Mouse (Mus musculus): ENCODE measurements around the gene Gm49368.

The Gm49368 gene

DNA sequence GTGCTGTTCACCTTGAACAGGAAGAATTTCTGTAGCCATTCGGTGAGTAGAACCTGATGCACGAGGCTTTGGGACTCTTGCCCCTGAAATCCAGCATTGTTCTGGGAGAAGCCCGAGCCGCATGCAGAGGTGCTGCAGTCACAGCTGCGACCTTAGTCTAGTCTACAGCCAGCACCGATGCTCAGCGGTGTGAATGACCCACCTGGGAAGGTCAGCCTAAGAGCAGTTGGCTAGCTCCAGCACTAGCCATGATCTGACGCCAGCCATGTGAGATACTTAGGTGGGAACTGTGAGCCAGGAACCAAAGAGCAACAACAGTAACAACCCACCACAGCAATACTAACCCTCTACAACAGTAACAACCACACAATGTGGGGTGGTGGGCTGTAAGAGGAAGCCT is 4.6 kb upstream of the Gm49368 start:
- in situ Hi-C loops (cut with MboI) = no loop called here

DNA sequence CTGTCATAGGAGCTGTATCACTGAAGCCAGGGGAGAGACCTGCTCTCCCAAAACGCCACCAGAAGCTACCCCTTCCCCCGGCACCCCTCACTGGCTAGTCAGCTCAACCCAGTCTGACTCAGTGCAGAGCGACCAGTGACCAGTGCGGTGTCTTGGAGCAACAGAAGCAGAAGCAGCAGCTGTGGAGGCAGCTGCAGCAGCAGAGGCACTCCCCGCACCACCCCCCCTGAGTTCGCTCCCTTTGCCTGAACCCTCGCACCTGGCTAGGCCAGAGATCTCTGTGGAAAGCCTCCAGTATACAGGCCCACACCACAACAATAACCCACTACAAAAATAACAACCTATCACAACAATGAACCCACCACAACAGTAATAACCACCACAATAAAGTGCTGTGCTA is 3.9 kb upstream of the Gm49368 start:
- in situ Hi-C loops (cut with MboI) = no loop called here

DNA sequence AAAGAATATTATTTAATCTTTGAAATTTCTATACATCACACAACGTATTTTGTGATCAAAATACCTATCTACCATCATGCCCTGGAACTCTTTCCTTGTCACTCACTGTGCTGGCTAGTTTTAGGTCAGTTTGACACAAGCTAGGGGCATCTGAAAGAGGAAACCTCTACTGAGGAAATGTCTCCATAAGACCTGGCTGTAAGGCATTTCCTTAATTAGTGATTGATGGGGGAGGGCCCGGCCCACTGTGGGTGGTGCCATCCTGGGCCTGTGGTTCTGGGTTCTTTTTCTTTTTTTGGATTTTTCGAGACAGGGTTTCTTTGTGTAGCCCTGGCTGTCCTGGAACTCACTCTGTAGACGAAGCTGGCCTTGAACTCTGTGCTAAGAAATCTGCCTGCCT is 3.4 kb upstream of the Gm49368 start:
- in situ Hi-C loops (cut with MboI) = no loop called here

DNA sequence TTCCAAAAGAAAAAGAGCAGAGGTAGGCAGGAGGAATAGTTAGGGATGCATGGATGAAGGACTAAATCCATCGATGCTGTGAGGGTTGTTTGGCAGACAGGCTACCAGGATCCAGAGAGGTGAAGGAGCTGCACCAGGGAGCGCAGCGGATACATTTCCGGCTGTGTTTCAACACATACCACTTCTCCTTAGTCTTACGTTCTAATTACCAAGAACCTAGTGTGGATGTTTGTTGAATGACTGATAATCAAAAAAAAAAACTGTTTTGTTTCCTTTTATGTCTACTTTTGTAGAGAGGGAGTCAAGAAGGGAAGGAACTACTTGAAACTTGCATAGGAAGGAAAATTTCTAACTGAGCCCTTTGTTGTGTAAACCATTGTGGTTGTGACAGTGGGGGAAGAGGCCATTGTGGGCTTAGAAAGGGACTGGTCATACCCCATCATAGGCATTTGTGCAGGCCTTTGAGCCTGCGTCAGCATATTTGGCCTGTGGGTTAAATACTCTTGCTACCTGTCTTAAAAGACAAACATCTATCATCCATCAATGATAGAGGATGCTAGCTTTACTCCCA is 813 bp downstream of the Gm49368 start:
- in situ Hi-C loops (cut with MboI) = no loop called here

DNA sequence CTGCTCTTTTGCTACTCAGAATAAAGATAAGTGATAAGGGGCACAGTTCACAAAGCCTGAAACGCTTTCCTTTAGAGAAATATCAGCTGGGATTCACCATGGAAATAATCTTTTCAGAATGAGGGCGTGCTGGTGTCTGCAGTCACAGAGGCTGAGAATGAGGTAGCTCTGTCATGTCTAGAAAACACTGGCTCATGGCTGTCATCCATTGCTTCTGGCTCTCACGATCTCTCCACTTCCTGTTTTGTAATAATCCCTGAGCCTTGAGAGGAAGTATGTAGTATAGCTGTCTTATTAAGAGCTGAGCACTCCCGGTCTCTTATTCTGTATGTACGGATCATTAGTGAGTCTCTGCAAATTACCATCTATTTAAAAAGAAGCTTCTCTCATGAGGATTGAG is 3.1 kb downstream of the Gm49368 start:
- in situ Hi-C loops (cut with MboI) = no loop called here

DNA sequence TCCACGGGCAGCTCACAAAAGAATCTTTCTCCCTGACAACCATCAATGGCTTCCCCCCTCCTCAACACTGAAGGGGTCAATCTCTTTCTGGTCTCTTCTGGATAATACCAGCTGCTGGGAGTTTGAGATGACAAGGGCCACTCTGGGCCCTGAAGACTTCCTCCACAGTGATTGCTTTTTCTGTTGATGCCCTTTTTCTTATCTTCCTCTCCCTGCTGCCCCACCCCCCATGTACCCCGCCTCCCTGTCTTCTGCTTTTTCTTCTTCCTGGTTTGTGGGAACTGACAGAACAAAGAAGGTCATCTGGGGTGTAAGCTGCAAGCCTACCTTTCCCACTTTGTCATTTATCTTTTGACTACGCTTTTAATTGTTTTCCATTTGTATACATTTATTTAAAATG is 5.4 kb downstream of the Gm49368 start:
- in situ Hi-C loops (cut with MboI) = no loop called here

DNA sequence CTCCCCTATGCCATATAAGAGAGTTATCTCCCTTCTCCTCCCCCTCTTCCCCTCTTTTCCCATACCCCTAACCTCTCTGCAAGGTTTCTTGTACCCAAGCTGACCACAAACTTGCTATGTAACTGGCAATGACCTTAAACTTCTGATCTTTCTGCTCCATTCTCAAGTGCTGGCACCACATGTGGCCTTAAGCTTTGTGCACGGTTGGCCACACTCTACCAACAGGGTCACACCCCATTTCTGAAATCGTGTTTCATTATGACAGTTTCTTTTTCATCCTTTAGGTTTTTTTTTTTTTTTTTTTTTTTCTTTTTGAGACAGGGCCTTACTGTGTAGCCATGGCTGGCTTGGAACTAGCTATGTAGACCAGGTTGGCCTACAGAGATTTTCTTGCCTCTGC is 7.4 kb downstream of the Gm49368 start:
- in situ Hi-C loops (cut with MboI) = no loop called here

DNA sequence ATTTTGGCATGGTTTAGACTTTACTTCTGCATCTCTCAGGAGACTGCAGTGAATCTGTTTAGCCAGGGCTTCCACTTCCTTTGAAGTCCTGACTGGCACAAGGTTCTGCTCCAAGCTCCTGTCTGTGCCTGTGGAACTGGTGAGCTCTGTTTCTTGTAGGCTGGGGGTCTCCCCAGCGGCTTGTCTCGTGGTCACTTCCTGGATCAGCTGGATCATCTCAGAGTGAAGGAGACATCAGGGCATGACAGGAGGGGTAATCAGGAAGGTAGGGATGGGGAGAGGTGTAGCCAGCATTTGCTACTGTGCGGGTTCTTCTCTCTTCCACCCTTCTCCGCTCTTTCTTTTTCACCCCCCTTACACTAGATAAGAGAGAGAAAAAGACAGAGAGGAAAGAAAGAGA is 9.3 kb downstream of the Gm49368 start:
- in situ Hi-C loops (cut with MboI) = no loop called here

DNA sequence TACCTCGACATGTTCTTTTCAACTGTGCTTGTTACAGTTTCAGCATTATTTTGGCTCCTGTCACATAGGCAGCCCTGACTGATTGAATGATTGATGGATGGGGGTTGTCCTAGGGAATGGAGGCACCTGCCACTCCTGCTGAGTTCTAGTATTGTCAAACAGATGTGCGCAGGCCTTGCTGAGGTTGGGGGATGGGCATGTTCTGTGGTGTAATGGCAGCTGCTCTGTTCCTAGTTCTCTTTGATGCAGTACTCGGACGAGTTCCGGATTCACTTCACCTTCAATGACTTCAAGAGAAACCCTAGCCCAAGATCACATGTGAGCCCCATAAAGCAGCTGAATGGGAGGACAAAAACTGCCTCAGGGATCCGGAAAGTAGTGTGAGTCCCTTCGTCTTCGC is 17.5 kb downstream of the Gm49368 start:
- in situ Hi-C loops (cut with MboI) = no loop called here

DNA sequence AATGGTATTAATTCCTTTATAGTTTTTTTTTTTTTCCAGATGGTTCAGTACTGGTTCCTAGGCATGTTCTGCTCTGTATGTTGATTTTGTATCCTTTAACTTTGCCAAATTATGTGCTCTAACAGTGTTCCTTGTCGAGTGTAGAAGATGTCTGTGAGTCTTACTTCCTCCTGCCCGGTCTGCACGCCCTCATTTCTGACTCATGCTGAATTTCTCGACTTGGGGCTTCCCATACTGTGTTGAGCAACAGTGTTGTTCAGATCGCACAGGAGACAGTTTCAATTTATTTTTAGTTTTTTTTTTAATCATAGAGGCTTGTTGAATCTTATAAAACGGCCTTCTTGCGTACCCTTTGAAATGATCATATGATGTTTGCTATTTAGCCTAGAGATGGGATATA is 26.7 kb downstream of the Gm49368 start:
- in situ Hi-C loops (cut with MboI) = no loop called here

DNA sequence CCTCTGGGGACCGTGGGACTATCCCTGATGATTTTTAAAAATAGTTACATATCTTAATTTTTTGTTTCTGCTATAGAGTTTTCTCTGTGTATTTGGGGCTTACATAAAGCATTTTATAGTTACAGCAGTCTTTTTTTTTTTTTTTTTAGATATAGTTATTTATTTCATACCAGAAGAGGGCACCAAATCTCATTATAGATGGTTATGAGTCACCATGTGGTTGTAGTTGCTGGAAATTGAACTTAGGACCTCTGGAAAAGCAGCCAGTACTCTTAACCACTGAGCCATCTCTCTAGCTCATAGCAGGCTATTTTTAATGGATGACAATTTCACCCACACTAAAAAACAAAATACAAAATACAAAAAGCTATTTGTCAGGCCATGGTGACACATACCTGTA is 35.7 kb downstream of the Gm49368 start:
- in situ Hi-C loops (cut with MboI) = no loop called here

DNA sequence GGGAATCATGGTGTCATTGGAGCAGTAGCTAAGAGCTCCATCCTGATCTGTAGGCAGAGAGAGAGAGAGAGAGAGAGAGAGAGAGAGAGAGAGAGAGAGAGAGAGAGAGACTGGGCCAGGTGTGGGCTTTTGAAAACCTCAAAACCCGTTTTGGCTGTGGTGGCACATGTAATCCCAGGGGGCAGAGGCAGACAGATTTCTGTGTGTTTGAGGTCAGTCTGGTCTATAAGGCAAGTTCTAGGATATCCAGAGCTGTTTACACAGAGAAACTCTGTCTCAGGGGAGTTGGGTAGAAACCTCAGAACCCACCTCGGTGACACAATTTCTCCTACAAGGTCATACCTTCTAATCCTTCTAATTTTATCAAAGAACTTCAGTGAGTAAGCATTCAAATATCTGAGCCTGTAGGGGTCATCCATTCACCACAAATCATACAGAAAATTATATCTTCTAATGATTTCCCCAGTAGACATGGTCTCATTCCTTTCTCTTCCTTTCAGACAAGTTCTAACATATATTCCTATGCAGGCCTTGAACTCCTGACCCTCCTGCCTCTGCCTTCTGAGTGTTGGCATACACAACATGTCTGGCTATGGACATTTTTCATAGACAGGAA is 38.4 kb downstream of the Gm49368 start:
- in situ Hi-C loops (cut with MboI) = loop anchor here (5.0 kb wide), 1 partner anchor 106 kb away; the partner anchor contains the start of gene Cox6a2

DNA sequence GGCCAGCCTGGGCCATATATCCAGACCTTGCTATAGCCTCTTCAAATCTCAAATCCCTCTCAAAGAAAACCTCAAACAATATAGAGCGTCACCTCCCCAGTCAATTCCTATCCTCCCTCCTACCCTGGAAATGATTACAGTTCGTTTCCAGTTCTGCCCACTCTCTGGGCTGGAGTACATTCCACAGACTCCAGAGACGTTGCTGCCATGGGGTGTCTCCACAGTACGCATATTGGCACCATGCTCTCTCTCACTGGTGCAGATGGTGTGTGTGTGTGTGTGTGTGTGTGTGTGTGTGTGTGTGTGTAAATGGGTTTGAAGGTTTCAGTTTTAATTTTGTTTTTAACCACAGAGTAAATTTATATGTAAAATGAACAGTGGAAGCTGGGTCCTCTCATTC is 42.8 kb downstream of the Gm49368 start:
- in situ Hi-C loops (cut with MboI) = no loop called here

DNA sequence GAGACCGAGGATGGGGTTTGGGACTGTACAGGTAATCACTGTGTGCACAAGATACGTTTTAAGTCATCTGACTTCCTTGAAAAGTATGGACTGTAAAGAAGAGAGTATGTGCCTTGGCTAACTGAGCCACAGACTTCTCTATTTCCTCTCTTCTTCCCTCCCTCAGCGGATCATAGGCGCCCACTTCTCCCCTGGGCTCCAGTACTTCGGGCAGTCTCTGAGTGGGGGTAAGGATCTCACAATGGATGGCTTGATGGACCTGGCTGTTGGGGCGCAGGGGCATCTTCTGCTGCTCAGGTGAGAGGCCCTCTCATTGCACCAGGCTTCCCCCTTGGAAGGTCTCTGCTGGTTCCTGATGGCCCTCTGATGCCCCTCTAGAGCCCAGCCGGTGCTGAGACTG is 45.0 kb downstream of the Gm49368 start:
- in situ Hi-C loops (cut with MboI) = no loop called here

DNA sequence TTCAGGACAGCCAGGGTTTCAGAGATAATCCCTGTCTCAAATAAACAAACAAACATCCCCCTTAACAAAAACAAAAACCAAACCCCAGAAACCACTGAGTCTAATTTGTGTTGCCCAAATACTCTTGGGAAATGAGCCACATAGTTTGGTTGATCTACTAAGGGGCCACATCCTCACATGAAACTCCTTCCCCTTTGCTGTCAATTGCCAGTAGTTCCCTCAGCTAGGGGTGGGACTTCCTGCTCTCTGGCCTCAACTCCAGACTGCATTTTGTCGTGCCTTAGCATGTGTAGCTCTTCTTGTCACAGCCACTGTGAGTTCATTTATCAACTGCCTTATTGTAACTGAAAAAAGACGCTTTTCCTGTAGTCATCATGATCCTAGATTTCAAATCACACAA is 47.8 kb downstream of the Gm49368 start:
- in situ Hi-C loops (cut with MboI) = no loop called here

DNA sequence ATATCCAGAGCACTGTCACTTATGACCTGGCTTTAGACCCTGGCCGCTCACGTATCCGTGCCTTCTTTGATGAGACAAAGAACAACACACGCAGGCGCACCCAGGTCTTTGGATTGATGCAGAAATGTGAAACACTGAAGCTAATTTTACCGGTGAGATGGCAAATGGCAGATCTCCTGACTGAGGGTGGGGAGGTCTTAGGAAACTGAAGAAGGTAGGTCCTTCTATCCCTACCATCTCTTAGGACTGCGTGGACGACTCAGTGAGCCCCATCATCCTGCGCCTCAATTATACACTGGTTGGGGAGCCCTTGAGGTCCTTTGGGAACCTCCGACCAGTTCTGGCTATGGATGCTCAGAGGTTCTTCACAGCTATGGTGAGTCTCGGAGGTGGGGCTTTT is 49.6 kb downstream of the Gm49368 start:
- in situ Hi-C loops (cut with MboI) = no loop called here

DNA sequence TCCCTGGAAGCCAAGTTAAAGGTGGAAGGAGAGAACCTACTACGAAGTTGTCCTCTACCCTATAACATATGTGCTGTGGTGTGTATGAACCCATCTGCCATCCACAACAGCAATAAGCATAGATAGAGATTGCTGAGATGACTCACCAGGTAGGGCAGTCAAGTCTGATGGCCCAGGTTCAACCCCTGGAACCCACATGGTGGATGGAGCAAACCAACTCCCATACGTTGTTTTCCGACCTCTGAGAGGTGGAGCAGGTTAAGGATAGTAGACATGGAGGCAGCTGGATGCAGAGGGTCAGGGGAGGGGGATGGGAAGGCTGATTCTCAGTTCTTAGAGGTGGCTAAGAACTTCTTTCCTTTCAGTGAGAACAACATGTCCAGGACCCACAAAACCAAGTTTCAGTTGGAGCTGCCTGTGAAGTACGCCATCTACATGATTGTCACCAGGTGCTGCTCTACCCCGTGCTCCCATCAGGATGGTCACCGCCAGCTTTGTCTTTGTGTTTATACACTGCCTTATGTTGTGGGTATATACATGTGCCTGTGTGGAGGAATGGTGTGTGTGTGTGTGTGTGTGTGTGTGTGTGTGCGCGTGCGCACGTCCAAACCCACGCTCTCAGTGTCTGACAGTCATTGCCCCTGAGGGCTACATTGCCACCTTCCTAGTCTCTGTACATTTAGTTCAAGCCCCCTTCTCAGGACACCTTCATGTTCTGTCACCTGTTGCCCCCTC is 52.1 kb downstream of the Gm49368 start:
- in situ Hi-C loops (cut with MboI) = no loop called here

DNA sequence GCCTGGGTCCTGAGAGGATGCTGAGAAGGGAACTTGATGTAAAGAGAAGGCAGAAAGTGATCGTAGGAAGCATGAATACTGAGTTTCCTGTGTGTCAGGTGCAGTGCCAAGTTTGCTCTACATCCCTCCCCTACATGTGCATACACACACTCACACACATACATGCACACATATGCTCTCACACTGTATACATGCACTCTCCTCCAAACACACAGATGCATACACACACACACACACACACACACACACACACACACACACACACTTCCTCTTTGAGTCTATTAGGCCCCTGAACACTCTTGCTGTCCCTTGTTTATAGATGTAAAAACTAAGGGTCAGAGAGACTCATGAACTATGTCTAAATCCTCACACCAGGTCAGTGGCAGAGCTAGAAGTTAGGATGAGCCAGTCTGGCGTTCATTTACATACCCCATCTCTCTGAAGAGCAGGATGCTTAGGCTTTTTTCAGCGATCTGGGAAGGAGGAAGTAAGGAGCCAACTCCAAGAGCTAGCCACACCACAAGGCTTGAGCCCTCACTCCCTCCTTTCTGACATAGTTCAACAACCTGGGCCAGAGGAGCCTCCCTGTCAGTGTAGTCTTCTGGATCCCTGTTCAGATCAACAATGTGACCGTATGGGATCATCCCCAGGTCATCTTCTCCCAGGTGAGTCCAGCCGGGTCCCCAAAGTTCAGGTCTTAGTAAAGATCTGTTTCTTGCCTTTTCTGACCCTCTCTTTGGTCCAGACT is 52.9 kb downstream of the Gm49368 start:
- in situ Hi-C loops (cut with MboI) = no loop called here

DNA sequence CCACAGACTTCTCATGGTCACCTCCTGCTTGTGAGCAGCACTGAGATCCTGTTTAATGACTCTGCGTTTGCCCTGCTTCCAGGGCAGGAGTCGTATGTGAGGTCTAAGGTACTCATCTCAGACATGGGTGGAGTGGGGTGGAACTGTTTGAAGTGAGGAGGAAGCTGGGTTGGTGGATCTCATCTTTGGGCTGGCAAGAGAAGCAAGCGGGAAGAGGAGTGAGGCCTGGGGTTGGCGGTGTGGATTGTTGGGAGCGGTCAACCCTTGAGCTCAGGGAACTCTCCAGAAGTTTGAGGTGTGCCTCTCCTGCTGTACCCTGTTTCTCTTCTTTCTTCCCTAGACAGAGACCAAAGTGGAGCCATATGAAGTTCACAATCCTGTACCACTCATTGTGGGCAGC is 53.9 kb downstream of the Gm49368 start:
- in situ Hi-C loops (cut with MboI) = no loop called here

DNA sequence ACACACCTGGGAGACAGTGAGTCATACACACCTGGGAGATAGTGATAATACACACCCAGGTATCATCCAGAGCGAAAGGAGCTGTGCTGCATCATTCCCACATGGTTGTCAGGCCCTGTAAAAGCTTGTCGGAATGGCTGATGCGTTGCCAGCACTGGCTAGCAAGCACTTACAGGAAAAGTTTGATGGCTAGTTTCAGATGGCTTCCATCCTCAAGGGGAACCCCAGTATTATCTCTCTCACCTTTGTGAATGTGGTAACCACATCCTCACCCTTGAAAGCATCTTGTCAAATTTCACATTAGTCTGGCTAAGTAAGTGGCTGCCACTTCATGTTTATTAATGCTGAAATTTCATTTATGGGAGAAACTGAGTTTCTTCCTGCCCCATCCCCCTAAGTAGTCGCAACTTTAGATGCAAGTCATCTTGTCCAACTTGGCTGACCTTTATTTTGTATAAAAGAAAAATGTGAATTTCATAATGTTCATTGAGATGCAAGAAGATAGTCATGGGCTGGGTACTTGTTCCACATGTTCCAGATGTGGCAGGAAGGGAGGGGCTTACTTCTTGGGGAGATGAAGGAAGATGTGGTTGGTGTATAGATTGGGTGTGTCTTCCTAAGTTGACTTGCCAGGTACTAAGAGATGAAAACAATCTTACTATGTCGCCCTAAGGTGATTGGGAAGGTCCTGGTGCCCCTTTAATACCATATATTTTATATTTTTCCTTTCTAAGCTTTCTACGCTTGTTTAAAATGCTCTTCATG is 57.4 kb downstream of the Gm49368 start:
- in situ Hi-C loops (cut with MboI) = no loop called here

DNA sequence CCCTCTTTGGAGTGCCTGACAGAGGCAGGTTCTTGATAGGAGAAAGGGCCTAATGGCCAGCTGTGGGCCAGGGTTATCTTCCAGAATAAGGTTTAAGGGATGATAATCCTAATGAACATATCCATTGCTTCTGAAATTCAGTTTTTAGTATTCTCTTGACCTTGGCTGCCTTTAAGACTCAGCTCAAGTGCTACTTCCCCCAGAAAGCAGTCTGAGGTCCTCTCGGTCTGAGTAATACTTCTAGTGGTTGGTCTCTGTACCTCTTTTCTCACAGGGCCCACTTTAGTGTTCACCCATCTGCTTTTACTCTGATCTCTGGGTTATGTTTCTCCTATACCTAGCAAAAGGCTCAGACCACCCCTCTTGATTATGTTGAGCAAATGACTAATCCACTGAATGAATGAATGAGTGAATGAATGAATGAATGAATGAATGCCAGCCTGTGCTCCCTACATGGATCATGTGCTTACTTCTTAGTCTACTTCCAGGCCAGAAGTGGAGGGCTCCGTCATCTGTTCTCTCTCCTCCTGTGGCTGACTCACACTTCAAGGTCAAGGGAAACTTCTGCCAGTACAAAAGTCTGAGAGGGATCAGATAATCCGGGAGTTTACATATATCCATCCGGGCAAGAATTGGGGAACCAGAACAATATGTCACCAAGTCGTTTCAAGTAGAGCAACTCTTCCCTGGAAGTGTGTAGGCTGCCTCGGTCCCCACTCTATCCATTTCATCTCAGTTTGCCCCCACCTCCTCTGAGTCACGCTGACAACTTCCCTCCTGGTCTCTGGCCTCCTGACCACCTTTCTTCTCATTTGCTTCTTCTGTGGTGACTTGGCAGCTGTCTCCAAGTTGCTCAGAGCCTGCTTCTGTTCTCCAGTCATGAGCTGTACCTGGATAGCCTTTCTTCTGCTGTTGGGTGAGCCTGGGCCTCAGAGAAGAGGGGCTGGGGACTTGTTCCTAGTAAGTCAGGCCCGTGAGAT is 66.5 kb downstream of the Gm49368 start, which contains the start of gene Itgax:
TSS of gene Itgax (plus strand) at position 807 of the 980 bp plus-strand sequence.
- in situ Hi-C loops (cut with MboI) = no loop called here

All from mature B cell (primary cell).